Mouse (Mus musculus) kidney, adult 2 months (tissue): ENCODE data around the gene Rtkn.

ENCODE experiments used
- CTCF ChIP-seq: fragments of 200-500 bp; conservative IDR thresholded peaks from 2 replicates; pipeline ENCODE4 v1.5.1; 2011; ENCODE audit warnings: low read depth, mild to moderate bottlenecking, control low read depth, low read length, moderate library complexity, mixed read lengths; ENCODE audit not compliant: insufficient read depth, insufficient read length
- POLR2A ChIP-seq: fragments of 200-500 bp; IDR thresholded peaks from one replicate; pipeline ENCODE4 v1.6.1; 2011; ENCODE audit warnings: low read depth, low read length, control low read depth

GRCm38 (mm10) chr6:83175996-83176395 lies 40.7 kb downstream of the Rtkn start:
- TF ChIP-seq CTCF = no peak
- TF ChIP-seq POLR2A = no peak
